9 mouse cellular contexts compared by ENCODE assay signal in the genomic region with DNA sequence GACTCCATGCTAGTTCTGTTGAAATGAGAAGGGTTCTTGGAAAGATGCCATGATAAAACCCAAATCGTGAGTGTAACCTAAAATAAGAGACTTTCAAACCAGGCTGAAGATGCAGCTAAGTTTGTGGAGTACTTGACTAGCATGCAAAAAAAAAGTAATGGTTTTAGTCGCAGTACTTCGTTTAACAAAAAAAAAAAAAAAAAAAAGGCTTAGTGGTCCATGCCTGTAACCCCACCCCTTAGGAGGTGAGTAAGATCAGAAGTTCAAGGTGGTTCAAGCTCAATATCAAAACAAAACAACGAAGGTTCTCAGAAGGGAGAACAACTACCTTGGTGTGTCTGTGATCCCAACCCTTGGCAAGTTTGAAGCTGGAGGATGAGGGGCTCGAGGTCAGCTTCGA.
DNase-seq lines count a peak whose midpoint lies in the region; ATAC-seq and TF ChIP-seq lines count a peak whose summit lies in the region.
"Had no signal": no experiment of that assay in that cellular context is flagged by ENCODE, and none has a peak within 500 bp of the region (broad histone marks: within the 10 kb centered on the region; RNA-seq: fewer than 3 reads in every experiment).

No protein-coding gene starts in this region.

- DNase-seq in gastrocnemius, adult 2 months: no peak
- no peak for DNase-seq in gastrocnemius, postnatal 4 days (ENCODE audit: low spot score in 2 of 2)
- no peak for DNase-seq in neural tube, embryonic 11.5 days (ENCODE audit: low spot score)
- DNase-seq in neural tube, embryonic 10.5 days (ENCODE audit: extremely low spot score, low spot score): no peak
- DNase-seq in liver, embryonic 13.5 days: no peak
- DNase-seq in stomach, postnatal 0 days (ENCODE audit: low spot score): no peak
- DNase-seq in layer of hippocampus, adult 8-10 months (ENCODE audit: low spot score in 2 of 2): no peak
- DNase-seq: layer of hippocampus, adult 9-11 months had no signal

- 56% methylated on average over 6 of the region's 6 CpGs for WGBS in neural tube, embryonic 11.5 days
- 24% methylated on average over 6 of the region's 6 CpGs for WGBS in liver, embryonic 13.5 days (ENCODE audit: insufficient replicate concordance)
- 52% methylated on average over 6 of the region's 6 CpGs for WGBS in stomach, postnatal 0 days

- TF ChIP-seq CTCF in gastrocnemius, adult 2 months (IDR thresholded peaks at IDR 0.05): no peak
- no peak for TF ChIP-seq CTCF in stomach, postnatal 0 days (IDR thresholded peaks at IDR 0.05; ENCODE audit: low read depth)

- no peaks in the 10 kb centered on the region for H3K9me3 ChIP-seq in neural tube, embryonic 11.5 days (ENCODE audit: control insufficient read depth, low read length)
- no peaks in the 10 kb centered on the region for H3K9me3 ChIP-seq in liver, embryonic 13.5 days (replicated peaks)
- no peaks in the 10 kb centered on the region for H3K9me3 ChIP-seq in stomach, postnatal 0 days (ENCODE audit: control insufficient read depth, low read length)

- intact Hi-C loops in gastrocnemius, adult 2 months (cut with DNase I): no loop called here

- no peak for TF ChIP-seq EP300 in stomach, postnatal 0 days (optimal IDR thresholded peaks at IDR 0.05)

- ATAC-seq in neural tube, embryonic 11.5 days (ENCODE audit: insufficient read depth, low FRiP score, low TSS enrichment): no peak
- no peak for ATAC-seq in liver, embryonic 13.5 days (ENCODE audit: low read depth)
- no peak for ATAC-seq in stomach, postnatal 0 days (ENCODE audit: low FRiP score, low TSS enrichment)
- no peak for ATAC-seq in inflammation-experienced regulatory T-cells, adult 6 months

- H3K27ac ChIP-seq in gastrocnemius, adult 2 months: peak overlapping the region; percentile 84
- H3K27ac ChIP-seq in neural tube, embryonic 11.5 days (ENCODE audit: low read depth, low read length): no peak overlapping the region
- H3K27ac ChIP-seq in liver, embryonic 13.5 days: no peak overlapping the region
- H3K27ac ChIP-seq in stomach, postnatal 0 days (replicated peaks): peak overlapping the region; percentile 82

- H3K36me3 ChIP-seq in neural tube, embryonic 11.5 days (ENCODE audit: control insufficient read depth, insufficient read depth, low read length): no peaks in the 10 kb centered on the region
- H3K36me3 ChIP-seq in liver, embryonic 13.5 days: no peaks in the 10 kb centered on the region
- H3K36me3 ChIP-seq in stomach, postnatal 0 days (ENCODE audit: control insufficient read depth, insufficient read depth, low read length): no peaks in the 10 kb centered on the region

- peaks cover 18% of the 10 kb centered on the region for H3K4me1 ChIP-seq in neural tube, embryonic 11.5 days (ENCODE audit: control insufficient read depth, insufficient read depth, low read length)
- H3K4me1 ChIP-seq in liver, embryonic 13.5 days (replicated peaks): peaks cover 24% of the 10 kb centered on the region; the same call in 1 of the 2 replicates
- H3K4me1 ChIP-seq in stomach, postnatal 0 days (replicated peaks; ENCODE audit: control insufficient read depth, insufficient read depth): no peaks in the 10 kb centered on the region; the same call in 1 of the 2 replicates

- no peak overlapping the region; the same call in none of the 2 replicates for H3K9ac ChIP-seq in neural tube, embryonic 11.5 days (ENCODE audit: low read length)
- H3K9ac ChIP-seq in liver, embryonic 13.5 days: no peak overlapping the region; the same call in 1 of the 2 replicates
- H3K9ac ChIP-seq in stomach, postnatal 0 days (ENCODE audit: low read length): peak overlapping the region; percentile 59; the same call in 1 of the 2 replicates

- no peaks in the 10 kb centered on the region for H3K27me3 ChIP-seq in neural tube, embryonic 11.5 days (ENCODE audit: control insufficient read depth, insufficient read depth, low read length)
- peaks cover 62% of the 10 kb centered on the region for H3K27me3 ChIP-seq in liver, embryonic 13.5 days
- H3K27me3 ChIP-seq in stomach, postnatal 0 days (ENCODE audit: control insufficient read depth, insufficient read depth, low read length): no peaks in the 10 kb centered on the region

- H3K4me3 ChIP-seq in gastrocnemius, adult 2 months: peak overlapping the region; percentile 64
- no peak overlapping the region for H3K4me3 ChIP-seq in neural tube, embryonic 11.5 days (ENCODE audit: low read depth, low read length)
- H3K4me3 ChIP-seq in liver, embryonic 13.5 days (replicated peaks): peak overlapping the region; percentile 42; the same call in 1 of the 2 replicates
- peak overlapping the region; percentile 37 for H3K4me3 ChIP-seq in stomach, postnatal 0 days (ENCODE audit: low read depth, low read length)

- H3K4me2 ChIP-seq in neural tube, embryonic 11.5 days (ENCODE audit: low read depth): peak overlapping the region; percentile 48
- peak overlapping the region; percentile 48 for H3K4me2 ChIP-seq in liver, embryonic 13.5 days
- H3K4me2 ChIP-seq in stomach, postnatal 0 days (replicated peaks; ENCODE audit: low read depth): peak overlapping the region; percentile 59

Comparison
In these comparisons a context has a peak if more than half of its experiments do, and no peak if none do; other contexts are left out.
1. H3K27ac ChIP-seq: peak in gastrocnemius, adult 2 months (single experiment) and stomach, postnatal 0 days (single experiment); none in neural tube, embryonic 11.5 days (single experiment) and liver, embryonic 13.5 days (single experiment).
2. Peak in every context shown above with its lines, with median percentiles within 50 percentile points of each other: H3K4me2 ChIP-seq.